Mouse (Mus musculus) inflammation-experienced regulatory T-cells (primary cell): ENCODE results near the gene Ppef2. TPM values are rescaled to one million over a fixed set of nuclear protein-coding genes. Genes with fewer than 3 reads are reported as not detected.

Experiments used
- polyA plus RNA-seq, 2 experiments: library from polyadenylated mRNA; unstranded; fragments of 100-300 nt; shearing (Covaris generic); gene quantifications; one replicate each; pipeline ENCODE4 v1.2.1; 2017

The Ppef2 gene
- polyA plus RNA-seq = under 1 TPM; 0.30 to 0.87 TPM

GRCm38 (mm10) chr5:92256218-92256617 lies at the start of gene Ppef2:
Gene Ppef2 (minus strand): TSS chr5:92256278.

GRCm38 (mm10) chr5:92277437-92278394 lies 21.6 kb upstream of the Ppef2 start, which contains the start of gene Naaa:
Gene Naaa (minus strand): TSS chr5:92278170.

GRCm38 (mm10) chr5:92215308-92215707 lies 40.8 kb downstream of the Ppef2 start, which contains the start of gene U90926:
Gene U90926 (minus strand): TSS chr5:92215408.

Other genes with a start within 250 kb of the Ppef2 start
- gene Cdkl2, start 212.4 kb downstream of the Ppef2 start, polyA plus RNA-seq = 1 to 10 TPM; 4.8 to 5.4 TPM
- 100 to 1,000 TPM; 159 to 181 TPM for gene G3bp2, start 172.6 kb downstream of the Ppef2 start, polyA plus RNA-seq
- 10 to 100 TPM; 40.3 to 56.6 TPM for gene Uso1, start 118.3 kb downstream of the Ppef2 start, polyA plus RNA-seq
- not detected for gene U90926, start 40.9 kb downstream of the Ppef2 start, polyA plus RNA-seq
- 10 to 100 TPM; 10.8 to 13.4 TPM for gene Naaa, start 21.9 kb upstream of the Ppef2 start, polyA plus RNA-seq
- gene Sdad1, start 54.2 kb upstream of the Ppef2 start, polyA plus RNA-seq = 10 to 100 TPM; 33.4 to 54.3 TPM
- gene Cxcl9, start 71.8 kb upstream of the Ppef2 start, polyA plus RNA-seq = 1 to 10 TPM in 1 of 2 experiments, under 1 TPM in 1; 0.47 to 2.1 TPM
- gene Art3, start 75.5 kb upstream of the Ppef2 start, polyA plus RNA-seq = 10 to 100 TPM in 1 of 2 experiments, 1 to 10 TPM in 1; 6.7 to 12.1 TPM
- gene Cxcl10, start 92.6 kb upstream of the Ppef2 start, polyA plus RNA-seq = 10 to 100 TPM in 1 of 2 experiments, 1 to 10 TPM in 1; 7.2 to 21.2 TPM
- 10 to 100 TPM; 38.4 to 51.4 TPM for gene Nup54, start 178.9 kb upstream of the Ppef2 start, polyA plus RNA-seq